Mouse (Mus musculus): Measurements from ENCODE around the gene Olfr1047. TPM values are rescaled to one million over a fixed set of nuclear protein-coding genes. Genes with fewer than 3 reads are reported as not detected.
"Not testable (repeated sequence)": the region's sequence is repeated elsewhere in the genome, so short reads cannot be mapped to it uniquely, and the experiment has no call there.

The Olfr1047 gene
- polyA plus RNA-seq (2012; fragmentation: generic; extraction: Trizol) = not detected
- long read RNA-seq, experiment 1 = 0 reads
- long read RNA-seq, experiment 2 = 0 reads

DNA sequence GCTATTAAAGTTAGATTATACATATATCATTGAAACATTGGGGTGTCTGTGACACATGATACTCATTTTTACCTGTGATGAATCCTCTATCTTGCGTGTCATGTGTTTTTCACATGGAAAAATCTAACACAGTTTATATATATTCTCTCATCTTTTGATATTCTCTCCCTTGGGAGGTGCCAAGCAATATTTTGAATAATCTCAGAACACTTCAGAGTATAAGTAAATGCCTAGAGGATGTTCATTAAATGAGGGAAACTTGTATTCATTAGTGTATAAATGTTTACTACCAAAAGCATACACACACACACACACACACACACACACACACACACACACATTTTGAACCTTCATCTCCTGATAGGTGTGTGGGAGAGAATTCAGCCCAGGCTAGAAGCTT lies at the start of gene Olfr1047:
Gene Olfr1047 (minus strand): TSS at position 101 of the 400 bp plus-strand sequence.
- TF ChIP-seq MAX (IDR thresholded peaks at IDR 0.05) (no peak), CEBPB (IDR thresholded peaks at IDR 0.05; ENCODE audit: low read depth) (no peak), MYOG (IDR thresholded peaks at IDR 0.05; ENCODE audit: control insufficient read depth, extremely low read depth, insufficient read length) (no peak), MYOD1 (IDR thresholded peaks at IDR 0.05; ENCODE audit: control insufficient read depth, insufficient read length, low read depth) (no peak), FOSL1 (IDR thresholded peaks at IDR 0.05; ENCODE audit: insufficient read depth, low read length, poor library complexity, severe bottlenecking) (no peak), USF1 (IDR thresholded peaks at IDR 0.05; ENCODE audit: low read depth) (no peak), CTCF (IDR thresholded peaks at IDR 0.05; ENCODE audit: control insufficient read depth, insufficient read depth, insufficient read length) (no peak)
- Histone ChIP-seq H3K27me3 (ENCODE audit: control insufficient read depth, insufficient read depth, insufficient read length) (no peaks in the 10 kb centered on the region), H3K36me3 (ENCODE audit: control insufficient read depth, insufficient read depth) (no peaks in the 10 kb centered on the region)

DNA sequence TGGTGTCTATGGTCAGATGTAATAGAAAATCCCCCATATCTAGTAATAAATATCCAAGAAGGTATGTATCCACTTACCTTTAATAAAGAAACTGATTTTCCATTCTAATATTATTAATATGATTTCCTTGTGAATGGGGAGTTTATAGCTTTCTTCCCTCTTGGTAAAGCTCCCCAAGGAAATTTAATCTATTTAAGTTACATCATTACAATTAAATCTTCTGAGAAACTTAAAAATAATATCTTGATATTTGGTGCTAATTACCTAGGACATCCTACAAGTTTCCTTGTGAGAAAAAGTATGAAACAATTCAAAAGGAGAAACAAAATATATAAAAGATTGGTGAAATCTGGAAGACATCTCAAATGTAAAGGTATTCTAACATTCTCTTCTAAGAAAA lies 47.8 kb upstream of the Olfr1047 start, which contains the start of gene Olfr1051:
Gene Olfr1051 (minus strand): TSS at position 101 of the 400 bp plus-strand sequence.
- H3ac ChIP-seq (ENCODE audit: control insufficient read depth, insufficient read length, low read depth); H3K79me2 ChIP-seq (ENCODE audit: control insufficient read depth, insufficient read depth); H3K27me3 ChIP-seq (ENCODE audit: control insufficient read depth, insufficient read depth, insufficient read length); H3K79me3 ChIP-seq (ENCODE audit: low read depth); H3K4me3 ChIP-seq (ENCODE audit: insufficient read depth, poor library complexity, severe bottlenecking); H3K36me3 ChIP-seq (ENCODE audit: control insufficient read depth, insufficient read depth): not testable (repeated sequence)

More for the DNA sequence above, at the start of gene Olfr1047:
- Histone ChIP-seq H3K4me3 (ENCODE audit: insufficient read depth, poor library complexity, severe bottlenecking) (no peak within 1 kb of the TSS), H3K79me2 (ENCODE audit: control insufficient read depth, insufficient read depth) (no peaks in the 10 kb centered on the region), H3ac (ENCODE audit: control insufficient read depth, insufficient read length, low read depth) (no peak within 1 kb of the TSS), H3K79me3 (ENCODE audit: low read depth) (no peaks in the 10 kb centered on the region)

DNA sequence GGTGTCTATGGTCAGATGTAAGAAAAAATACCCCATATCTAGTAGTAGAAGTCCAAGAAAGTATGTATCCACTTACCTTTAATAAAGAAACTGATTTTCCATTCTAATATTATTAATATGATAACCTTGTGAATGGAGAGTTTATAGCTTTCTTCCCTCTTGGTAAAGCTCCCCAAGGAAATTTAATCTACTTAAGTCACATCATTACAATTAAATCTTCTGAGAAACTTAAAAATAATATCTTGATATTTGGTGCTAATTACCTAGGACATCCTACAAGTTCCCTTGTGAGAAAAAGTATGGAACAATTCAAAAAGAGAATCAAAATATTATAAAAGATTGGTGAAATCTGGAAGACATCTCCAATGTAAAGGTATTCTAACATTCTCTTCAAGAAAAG lies 27.0 kb upstream of the Olfr1047 start, which contains the start of gene Olfr1049:
Gene Olfr1049 (minus strand): TSS at position 101 of the 400 bp plus-strand sequence.
- H3K27me3 ChIP-seq (ENCODE audit: control insufficient read depth, insufficient read depth, insufficient read length); H3K36me3 ChIP-seq (ENCODE audit: control insufficient read depth, insufficient read depth); H3K79me2 ChIP-seq (ENCODE audit: control insufficient read depth, insufficient read depth); H3K4me3 ChIP-seq (ENCODE audit: insufficient read depth, poor library complexity, severe bottlenecking); H3K79me3 ChIP-seq (ENCODE audit: low read depth); H3ac ChIP-seq (ENCODE audit: control insufficient read depth, insufficient read length, low read depth): not testable (repeated sequence)

DNA sequence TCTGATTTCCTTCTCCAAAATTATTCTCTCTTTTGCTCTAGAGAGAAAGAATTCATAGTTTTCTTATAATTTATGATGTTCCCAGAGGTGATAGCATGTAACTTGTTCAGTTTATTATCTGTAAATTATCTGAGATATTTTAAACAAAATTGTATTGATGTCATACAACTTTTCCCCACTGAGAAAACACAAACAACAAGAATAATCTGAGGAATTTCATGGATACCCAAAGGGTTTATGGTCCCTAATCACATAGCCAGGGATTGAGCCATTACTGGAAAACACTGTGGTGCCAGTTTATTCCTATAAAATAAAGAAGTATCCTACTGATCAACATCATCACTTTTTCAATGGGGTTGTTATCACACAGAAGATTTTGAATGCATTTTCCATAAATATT lies 9.0 kb upstream of the Olfr1047 start, which contains the start of gene Olfr1048:
Gene Olfr1048 (minus strand): TSS at position 101 of the 400 bp plus-strand sequence.
- no peaks in the 10 kb centered on the region for H3K27me3 ChIP-seq (ENCODE audit: control insufficient read depth, insufficient read depth, insufficient read length)
- no peaks in the 10 kb centered on the region for H3K79me3 ChIP-seq (ENCODE audit: low read depth)
- TF ChIP-seq MYOD1 (IDR thresholded peaks at IDR 0.05; ENCODE audit: control insufficient read depth, insufficient read length, low read depth) (no peak), USF1 (IDR thresholded peaks at IDR 0.05; ENCODE audit: low read depth) (no peak), MYOG (IDR thresholded peaks at IDR 0.05; ENCODE audit: control insufficient read depth, extremely low read depth, insufficient read length) (no peak), CTCF (IDR thresholded peaks at IDR 0.05; ENCODE audit: control insufficient read depth, insufficient read depth, insufficient read length) (no peak), FOSL1 (IDR thresholded peaks at IDR 0.05; ENCODE audit: insufficient read depth, low read length, poor library complexity, severe bottlenecking) (no peak), MAX (IDR thresholded peaks at IDR 0.05) (no peak), CEBPB (IDR thresholded peaks at IDR 0.05; ENCODE audit: low read depth) (no peak)
- no peaks in the 10 kb centered on the region for H3K79me2 ChIP-seq (ENCODE audit: control insufficient read depth, insufficient read depth)
- no peak within 1 kb of the TSS for H3K4me3 ChIP-seq (ENCODE audit: insufficient read depth, poor library complexity, severe bottlenecking)
- no peak within 1 kb of the TSS for H3ac ChIP-seq (ENCODE audit: control insufficient read depth, insufficient read length, low read depth)
- H3K36me3 ChIP-seq (ENCODE audit: control insufficient read depth, insufficient read depth) = no peaks in the 10 kb centered on the region

DNA sequence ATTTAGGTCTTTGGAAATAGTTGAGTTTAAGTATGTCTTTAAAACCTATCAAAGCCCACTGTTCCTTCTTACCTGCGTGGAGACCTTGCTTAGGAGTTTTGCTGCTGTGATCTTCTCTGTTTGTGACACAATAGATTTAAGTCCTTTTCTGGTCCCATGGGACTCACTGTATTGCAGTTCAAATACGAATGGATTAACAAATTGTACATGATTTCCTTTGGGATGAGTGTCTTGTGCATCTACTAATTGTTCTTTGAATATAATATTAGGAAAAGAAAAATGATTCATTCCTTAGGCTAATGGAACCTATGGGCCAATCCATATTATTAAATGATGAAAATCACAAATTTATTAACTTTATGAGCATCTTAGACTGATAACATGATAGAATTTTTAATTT lies 12.0 kb downstream of the Olfr1047 start, which contains the start of gene Olfr1046:
Gene Olfr1046 (minus strand): TSS at position 101 of the 400 bp plus-strand sequence.
- TF ChIP-seq MYOD1 (IDR thresholded peaks at IDR 0.05; ENCODE audit: control insufficient read depth, insufficient read length, low read depth) (no peak), USF1 (IDR thresholded peaks at IDR 0.05; ENCODE audit: low read depth) (no peak)
- Histone ChIP-seq H3K79me3 (ENCODE audit: low read depth) (no peaks in the 10 kb centered on the region), H3K27me3 (ENCODE audit: control insufficient read depth, insufficient read depth, insufficient read length) (no peaks in the 10 kb centered on the region), H3ac (ENCODE audit: control insufficient read depth, insufficient read length, low read depth) (no peak within 1 kb of the TSS), H3K79me2 (ENCODE audit: control insufficient read depth, insufficient read depth) (no peaks in the 10 kb centered on the region), H3K4me3 (ENCODE audit: insufficient read depth, poor library complexity, severe bottlenecking) (no peak within 1 kb of the TSS), H3K36me3 (ENCODE audit: control insufficient read depth, insufficient read depth) (no peaks in the 10 kb centered on the region)

DNA sequence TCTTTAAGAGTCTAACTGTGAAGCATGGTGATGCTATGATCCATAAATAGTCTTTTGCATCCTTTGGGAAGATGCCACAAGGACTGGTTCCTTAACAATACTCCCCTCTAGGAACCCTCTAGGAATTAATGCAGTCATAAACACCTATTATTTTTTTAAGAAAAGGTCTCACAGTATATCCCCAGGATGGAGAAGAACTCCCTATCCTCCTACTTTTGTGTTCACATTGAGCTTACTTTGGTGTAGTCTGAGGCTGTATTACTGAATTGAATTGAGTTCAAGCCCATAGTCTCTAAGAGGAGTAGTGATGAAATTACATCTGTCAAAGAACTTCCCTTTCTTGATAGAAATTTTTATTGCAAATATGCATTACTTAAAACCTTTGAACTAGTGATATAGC lies 28.3 kb downstream of the Olfr1047 start, which contains the start of gene Olfr1045:
Gene Olfr1045 (minus strand): TSS at position 101 of the 400 bp plus-strand sequence.
- Histone ChIP-seq H3ac (ENCODE audit: control insufficient read depth, insufficient read length, low read depth) (no peak within 1 kb of the TSS), H3K27me3 (ENCODE audit: control insufficient read depth, insufficient read depth, insufficient read length) (no peaks in the 10 kb centered on the region), H3K79me2 (ENCODE audit: control insufficient read depth, insufficient read depth) (no peaks in the 10 kb centered on the region), H3K36me3 (ENCODE audit: control insufficient read depth, insufficient read depth) (no peaks in the 10 kb centered on the region), H3K79me3 (ENCODE audit: low read depth) (no peaks in the 10 kb centered on the region), H3K4me3 (ENCODE audit: insufficient read depth, poor library complexity, severe bottlenecking) (no peak within 1 kb of the TSS)
- TF ChIP-seq CEBPB (IDR thresholded peaks at IDR 0.05; ENCODE audit: low read depth) = no peak
- TF ChIP-seq USF1 (IDR thresholded peaks at IDR 0.05; ENCODE audit: low read depth) = no peak

DNA sequence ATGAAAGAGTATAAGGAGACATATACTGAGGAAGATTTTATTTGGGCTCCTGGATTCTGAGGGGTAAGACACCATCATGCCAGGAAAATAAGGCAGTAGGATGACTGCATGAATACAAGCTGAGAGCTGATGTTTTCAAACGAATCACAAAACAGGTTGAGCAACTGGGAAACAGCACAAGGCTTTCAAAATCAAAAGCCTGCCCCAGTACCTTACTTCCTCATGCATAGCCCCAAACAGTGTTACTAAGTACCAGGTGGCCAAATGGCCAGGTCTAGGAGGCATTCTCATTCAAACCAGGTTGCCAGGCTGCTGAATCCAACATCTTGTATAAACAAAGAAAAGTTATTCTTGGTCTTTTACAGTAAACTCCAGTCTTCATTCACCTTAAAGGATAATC lies 35.3 kb downstream of the Olfr1047 start:
- Histone ChIP-seq H3K27me3 (ENCODE audit: control insufficient read depth, insufficient read depth, insufficient read length) (no peaks in the 10 kb centered on the region), H3K36me3 (ENCODE audit: control insufficient read depth, insufficient read depth) (no peaks in the 10 kb centered on the region), H3K79me3 (ENCODE audit: low read depth) (no peaks in the 10 kb centered on the region), H3K79me2 (ENCODE audit: control insufficient read depth, insufficient read depth) (no peaks in the 10 kb centered on the region), H3K4me3 (ENCODE audit: insufficient read depth, poor library complexity, severe bottlenecking) (no peak overlapping the region), H3ac (ENCODE audit: control insufficient read depth, insufficient read length, low read depth) (no peak overlapping the region)
- TF ChIP-seq USF1 (IDR thresholded peaks at IDR 0.05; ENCODE audit: low read depth) (no peak), MYOG (IDR thresholded peaks at IDR 0.05; ENCODE audit: control insufficient read depth, extremely low read depth, insufficient read length) (no peak), CEBPB (IDR thresholded peaks at IDR 0.05; ENCODE audit: low read depth) (no peak), MAX (IDR thresholded peaks at IDR 0.05) (no peak), CTCF (IDR thresholded peaks at IDR 0.05; ENCODE audit: control insufficient read depth, insufficient read depth, insufficient read length) (no peak)

All from C2C12 (cell line).